18 mouse cellular contexts compared by ENCODE assay signal in genomic region chr7:144539146-144539545, GRCm38 (mm10). TPM values are rescaled to one million over a fixed set of nuclear protein-coding genes. Genes with fewer than 3 reads are reported as not detected.
DNase-seq lines count a peak whose midpoint lies in the region; ATAC-seq lines count a peak whose summit lies in the region.
"Had no signal": no experiment of that assay in that cellular context is flagged by ENCODE, and none has a peak within 500 bp of the region (broad histone marks: within the 10 kb centered on the region; RNA-seq: fewer than 3 reads in every experiment).

No protein-coding gene starts in this region.

- no peaks in the 10 kb centered on the region for H3K9me3 ChIP-seq in heart, embryonic 10.5 days
- no peaks in the 10 kb centered on the region for H3K9me3 ChIP-seq in liver, embryonic 16.5 days (replicated peaks; ENCODE audit: control insufficient read depth, low read length)
- H3K9me3 ChIP-seq: forebrain, embryonic 10.5 days; hindbrain, embryonic 12.5 days; midbrain, embryonic 15.5 days; neural tube, embryonic 12.5 days had no signal

- no peak for DNase-seq in heart, embryonic 10.5 days (ENCODE audit: low spot score)
- DNase-seq in heart, adult 9 months (ENCODE audit: low spot score in 2 of 2): no peak
- DNase-seq in retina, postnatal 1 day: peak; percentile 73
- no peak for DNase-seq in retina, embryonic 14.5 days (ENCODE audit: low spot score)
- DNase-seq in thymus, postnatal 36 days: peak; percentile 44 to 64
- DNase-seq in left cerebral cortex, postnatal 36 days (ENCODE audit: low spot score in 2 of 2): no peak
- DNase-seq in kidney, adult 9 months: no peak
- DNase-seq: B cell, adult 2 months; cerebellum, adult 11-12 months; kidney, adult 8-10 months; left cerebral cortex, postnatal 4 days; lung, postnatal 14 days; spleen, adult 18-20 months had no signal

- H3K9ac ChIP-seq in liver, embryonic 16.5 days (ENCODE audit: low read depth, low read length): no peak overlapping the region
- H3K9ac ChIP-seq: hindbrain, embryonic 12.5 days; midbrain, embryonic 15.5 days; neural tube, embryonic 12.5 days had no signal

- intact Hi-C loops in left cerebral cortex, postnatal 36 days (cut with DNase I): no loop called here

- H3K36me3 ChIP-seq in heart, embryonic 10.5 days: no peaks in the 10 kb centered on the region
- no peaks in the 10 kb centered on the region for H3K36me3 ChIP-seq in liver, embryonic 16.5 days (ENCODE audit: control insufficient read depth, insufficient read depth)
- H3K36me3 ChIP-seq: hindbrain, embryonic 12.5 days; midbrain, embryonic 15.5 days; neural tube, embryonic 12.5 days had no signal

- H3K4me3 ChIP-seq in heart, embryonic 10.5 days: no peak overlapping the region
- H3K4me3 ChIP-seq in liver, embryonic 16.5 days (ENCODE audit: low read depth, low read length): no peak overlapping the region
- H3K4me3 ChIP-seq: forebrain, embryonic 10.5 days; hindbrain, embryonic 12.5 days; midbrain, embryonic 15.5 days; neural tube, embryonic 12.5 days had no signal

- WGBS in heart, embryonic 10.5 days: 53% methylated on average over 2 of the region's 2 CpGs
- WGBS in liver, embryonic 16.5 days (ENCODE audit: insufficient replicate concordance): 24% methylated on average over 2 of the region's 2 CpGs

- no peaks in the 10 kb centered on the region for H3K27me3 ChIP-seq in heart, embryonic 10.5 days (ENCODE audit: insufficient read depth, poor library complexity, severe bottlenecking)
- no peaks in the 10 kb centered on the region for H3K27me3 ChIP-seq in liver, embryonic 16.5 days (ENCODE audit: control insufficient read depth, insufficient read depth, low read depth, low read length)
- H3K27me3 ChIP-seq: hindbrain, embryonic 12.5 days; midbrain, embryonic 15.5 days; neural tube, embryonic 12.5 days had no signal

- H3K4me1 ChIP-seq in heart, embryonic 10.5 days: peaks cover 46% of the 10 kb centered on the region
- H3K4me1 ChIP-seq in liver, embryonic 16.5 days (ENCODE audit: control insufficient read depth, low read depth, low read length): peaks cover 14% of the 10 kb centered on the region
- H3K4me1 ChIP-seq: forebrain, embryonic 10.5 days; neural tube, embryonic 12.5 days had no signal

- H3K4me2 ChIP-seq in liver, embryonic 16.5 days (ENCODE audit: low read depth, low read length): no peak overlapping the region
- H3K4me2 ChIP-seq: hindbrain, embryonic 12.5 days; midbrain, embryonic 15.5 days; neural tube, embryonic 12.5 days had no signal

- 0 out of 2 replicates have a peak overlapping the region, but pooled peaks have one; percentile 8 for H3K27ac ChIP-seq in heart, embryonic 10.5 days
- peak overlapping the region; percentile 42; the same call in 1 of the 2 replicates for H3K27ac ChIP-seq in liver, embryonic 16.5 days (ENCODE audit: low read length)
- H3K27ac ChIP-seq: forebrain, embryonic 10.5 days; hindbrain, embryonic 12.5 days; midbrain, embryonic 15.5 days; neural tube, embryonic 12.5 days had no signal

- peak; percentile 90 for ATAC-seq in liver, embryonic 16.5 days (ENCODE audit: low read depth)
- ATAC-seq: midbrain, embryonic 15.5 days had no signal

RNA-seq across cellular contexts. Expression of gene Ppfia1, which starts 14.4 kb away (rescaled TPM):
- 29.9 and 36.0 TPM in 2 replicates for polyA plus RNA-seq in heart, embryonic 10.5 days (2016; fragmentation: Nextera tagmentation; extraction: Ambion mirVana)
- polyA plus RNA-seq in liver, embryonic 16.5 days (2015; fragmentation: Nextera tagmentation; extraction: Ambion mirVana): 6.1 and 7.2 TPM in 2 replicates
- 10 to 100 TPM; 26.0 to 38.4 TPM for total RNA-seq in left cerebral cortex, postnatal 36 days (2021)

RNA-seq across cellular contexts. Expression of gene Fadd, which starts 43.1 kb away (rescaled TPM):
- polyA plus RNA-seq in heart, embryonic 10.5 days (2016; fragmentation: Nextera tagmentation; extraction: Ambion mirVana): 11.8 and 12.7 TPM in 2 replicates
- 3.8 and 4.0 TPM in 2 replicates for polyA plus RNA-seq in liver, embryonic 16.5 days (2015; fragmentation: Nextera tagmentation; extraction: Ambion mirVana)
- total RNA-seq in left cerebral cortex, postnatal 36 days (2021): 1 to 10 TPM; 2.3 to 2.6 TPM

Comparison
In these comparisons a context has a peak if more than half of its experiments do, and no peak if none do; other contexts are left out.
1. DNase-seq: peak in retina, postnatal 1 day (single experiment) and thymus, postnatal 36 days (2 of 2); none in heart, embryonic 10.5 days (single experiment), heart, adult 9 months (0 of 2), retina, embryonic 14.5 days (single experiment), left cerebral cortex, postnatal 36 days (0 of 2) and kidney, adult 9 months (single experiment).